Mouse (Mus musculus): ENCODE data around the gene Rnasek. TPM values are rescaled to one million over a fixed set of nuclear protein-coding genes. Genes with fewer than 3 reads are reported as not detected.

The Rnasek gene
- polyA plus RNA-seq, 1 experiment from 2014 or later, result 203 TPM

DNA sequence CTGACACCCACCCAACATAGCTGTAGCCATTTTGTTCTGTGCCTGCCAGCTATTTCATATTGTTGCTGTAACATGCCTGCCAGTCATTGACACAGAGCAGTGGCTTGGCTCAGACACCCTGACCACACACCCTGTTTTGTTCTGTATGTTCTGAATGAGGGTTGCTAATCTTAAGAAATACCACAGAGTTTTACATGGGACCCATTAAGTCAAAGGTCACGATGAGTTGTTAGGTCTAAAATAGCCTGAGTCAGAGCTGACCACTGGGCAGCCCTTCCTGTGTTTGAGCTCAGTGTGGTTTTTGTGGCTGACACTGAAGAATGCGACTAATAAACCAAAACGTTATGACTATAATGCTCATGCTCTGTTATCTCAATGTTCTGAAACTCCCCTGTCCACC, 41.3 kb downstream of the Rnasek start:
- H3K4me3 ChIP-seq (replicated peaks), result no peak overlapping the region
- ATAC-seq (replicated peaks; ENCODE audit: low FRiP score), result no peak
- H3K36me3 ChIP-seq, result no peaks in the 10 kb centered on the region
- no peak overlapping the region for H3K27ac ChIP-seq
- peaks cover 6% of the 10 kb centered on the region; the same call in 1 of the 2 replicates for H3K27me3 ChIP-seq
- H3K9me3 ChIP-seq (replicated peaks), result no peaks in the 10 kb centered on the region; the same call in 1 of the 2 replicates
- H3K4me2 ChIP-seq, result no peak overlapping the region
- H3K9ac ChIP-seq, result no peak overlapping the region
- WGBS, result 86% methylated on average over 3 of the region's 3 CpGs
- H3K4me1 ChIP-seq, result peaks cover 29% of the 10 kb centered on the region

DNA sequence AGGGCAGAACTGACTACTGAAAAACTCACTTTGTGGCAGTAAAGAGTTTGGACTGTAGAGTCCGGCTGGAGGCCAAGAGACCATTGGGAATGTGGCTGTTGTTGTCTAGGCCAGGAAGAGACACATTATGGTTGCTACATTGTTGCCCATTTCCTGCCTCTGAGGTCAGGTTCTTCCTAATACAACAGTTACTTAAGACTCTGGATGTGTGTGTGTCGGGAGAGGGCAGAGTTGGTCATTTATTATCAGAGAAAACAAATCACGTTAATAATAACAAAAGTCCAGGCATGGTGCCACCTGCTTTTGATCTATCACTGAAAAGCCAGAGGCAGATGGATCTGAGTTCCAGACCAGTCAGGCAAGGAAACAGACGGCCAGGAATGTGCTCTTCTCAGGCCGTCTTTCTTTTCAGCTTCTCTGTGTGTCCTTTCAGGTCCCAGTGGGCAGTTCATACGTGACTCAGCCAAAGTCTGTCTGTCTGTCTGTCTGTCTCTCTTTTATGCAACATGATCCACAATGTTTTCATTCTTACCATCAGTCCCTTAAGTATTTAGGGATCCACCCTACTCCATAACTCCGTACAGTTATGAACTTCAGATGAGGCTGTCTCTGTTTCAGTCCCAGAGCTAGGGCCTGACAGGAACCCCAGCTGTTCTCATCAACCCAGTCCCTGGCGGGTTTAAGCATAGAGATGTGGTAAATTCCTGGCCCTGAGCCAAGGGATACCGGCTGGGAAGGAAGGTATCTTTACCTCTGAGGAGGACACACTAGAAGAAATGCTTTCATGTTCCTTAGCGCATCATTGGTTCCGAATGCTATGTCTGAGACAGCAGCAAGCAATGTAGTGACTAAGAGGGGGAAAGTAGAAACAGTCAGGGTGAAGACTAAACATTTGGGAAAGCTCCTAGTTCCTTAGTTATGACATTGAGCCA, 46.0 kb downstream of the Rnasek start:
- ATAC-seq (replicated peaks; ENCODE audit: low FRiP score), result no peak
- WGBS, result 34% methylated on average over 11 of the region's 11 CpGs
- H3K4me1 ChIP-seq, result peaks cover 12% of the 10 kb centered on the region

DNA sequence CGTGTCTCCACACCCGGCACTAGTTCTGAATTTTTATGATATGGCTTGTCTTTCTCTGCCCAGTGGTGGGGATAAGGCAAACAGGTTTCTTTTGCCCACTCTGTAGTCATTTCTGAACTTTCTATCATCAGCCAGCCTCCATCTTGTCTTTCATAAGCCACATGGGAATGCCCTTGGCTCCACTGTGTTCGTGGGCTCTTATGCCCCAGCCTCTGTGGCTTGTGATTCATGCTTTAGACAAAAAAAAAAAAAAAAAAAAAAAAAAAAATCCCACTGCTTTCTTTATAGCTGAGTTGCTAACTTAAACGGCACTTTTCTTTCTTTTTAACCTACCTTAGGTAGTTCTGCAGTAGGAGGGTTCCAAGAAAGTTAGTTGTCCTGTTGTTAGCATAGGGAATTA, 47.5 kb downstream of the Rnasek start:
- no peak overlapping the region for H3K27ac ChIP-seq
- no peak for ATAC-seq (replicated peaks; ENCODE audit: low FRiP score)

More for the DNA sequence above, 46.0 kb downstream of the Rnasek start:
- no peak overlapping the region for H3K4me2 ChIP-seq
- H3K9me3 ChIP-seq (replicated peaks), result no peaks in the 10 kb centered on the region; the same call in 1 of the 2 replicates
- H3K27ac ChIP-seq, result no peak overlapping the region
- H3K4me3 ChIP-seq (replicated peaks), result no peak overlapping the region
- no peak overlapping the region for H3K9ac ChIP-seq
- H3K27me3 ChIP-seq, result peaks cover 3% of the 10 kb centered on the region; the same call in 1 of the 2 replicates
- no peaks in the 10 kb centered on the region for H3K36me3 ChIP-seq

DNA sequence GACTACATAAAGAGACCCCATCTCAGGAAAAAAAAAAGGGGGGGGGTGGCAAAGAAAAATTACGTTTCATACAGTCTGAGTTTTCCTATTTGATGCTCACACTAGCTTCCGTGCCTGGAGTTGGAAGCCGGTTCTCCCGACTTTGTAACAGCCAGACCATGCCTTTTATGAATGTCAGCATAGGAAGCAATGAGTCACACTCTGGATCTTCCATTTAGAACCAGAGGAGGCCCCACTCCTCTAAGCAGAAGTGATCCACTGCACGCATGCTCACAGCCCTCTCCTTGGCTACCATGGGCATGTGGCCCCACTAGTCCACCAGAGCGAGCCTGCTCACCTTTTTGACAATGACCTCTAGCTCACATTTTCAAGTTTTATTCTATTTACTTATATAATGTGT, 48.5 kb downstream of the Rnasek start:
- Histone ChIP-seq H3K27ac (no peak overlapping the region), H3K4me1 (peaks cover 12% of the 10 kb centered on the region), H3K36me3 (no peaks in the 10 kb centered on the region), H3K4me3 (replicated peaks) (no peak overlapping the region), H3K9me3 (replicated peaks) (no peaks in the 10 kb centered on the region; the same call in 1 of the 2 replicates), H3K9ac (no peak overlapping the region), H3K4me2 (no peak overlapping the region), H3K27me3 (peaks cover 2% of the 10 kb centered on the region; the same call in 1 of the 2 replicates)
- 86% methylated on average over 6 of the region's 6 CpGs for WGBS
- no peak for ATAC-seq (replicated peaks; ENCODE audit: low FRiP score)

More for the DNA sequence above, 47.5 kb downstream of the Rnasek start:
- 85% methylated on average over 4 of the region's 4 CpGs for WGBS
- H3K4me1 ChIP-seq, result peaks cover 12% of the 10 kb centered on the region
- H3K36me3 ChIP-seq, result no peaks in the 10 kb centered on the region
- H3K27me3 ChIP-seq, result peaks cover 1% of the 10 kb centered on the region; the same call in 1 of the 2 replicates
- H3K4me3 ChIP-seq (replicated peaks), result no peak overlapping the region
- H3K4me2 ChIP-seq, result no peak overlapping the region
- H3K9ac ChIP-seq, result no peak overlapping the region
- H3K9me3 ChIP-seq (replicated peaks), result no peaks in the 10 kb centered on the region; the same call in 1 of the 2 replicates

DNA sequence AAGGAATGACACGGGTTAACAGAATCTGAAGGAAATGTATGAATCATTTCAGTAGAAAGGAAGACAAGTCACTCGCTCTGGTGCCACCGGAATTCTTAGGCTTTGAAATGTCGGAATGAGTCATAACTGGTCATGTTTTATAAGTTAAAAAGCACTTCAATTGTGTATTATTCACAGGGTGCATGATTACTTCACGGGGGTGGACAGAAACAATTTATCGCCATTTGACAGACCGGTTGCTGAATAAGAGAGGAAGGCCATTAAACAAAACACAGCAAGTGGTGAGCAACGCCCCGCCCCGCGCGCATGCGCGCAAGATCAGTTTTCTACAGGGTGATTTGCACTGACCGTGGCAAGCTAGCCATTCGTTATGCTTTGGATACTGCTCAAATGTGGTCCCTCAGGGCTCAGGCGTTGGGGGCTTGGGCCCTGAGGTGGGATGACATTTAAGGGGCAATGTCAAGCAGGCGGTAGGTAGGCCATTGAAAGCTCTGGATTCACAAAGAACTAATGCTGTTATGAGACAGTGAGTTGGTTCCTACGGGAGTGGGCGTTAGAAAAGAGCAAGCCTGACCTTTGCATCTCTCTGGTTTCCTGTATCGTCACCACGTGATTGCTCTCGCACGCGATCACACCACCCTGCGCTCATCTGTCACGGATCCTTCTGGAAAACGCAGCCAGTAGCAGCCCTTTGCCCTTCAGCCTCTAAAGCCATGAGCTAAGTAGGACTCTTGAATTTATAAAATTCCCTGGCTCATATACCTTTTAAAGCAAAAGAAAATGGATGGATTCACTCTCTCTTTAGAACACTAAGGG, 50.1 kb downstream of the Rnasek start:
- Histone ChIP-seq H3K36me3 (no peaks in the 10 kb centered on the region), H3K9me3 (replicated peaks) (no peaks in the 10 kb centered on the region), H3K4me1 (peaks cover 12% of the 10 kb centered on the region), H3K4me3 (replicated peaks) (no peak overlapping the region), H3K4me2 (no peak overlapping the region), H3K27me3 (peaks cover 3% of the 10 kb centered on the region; the same call in 1 of the 2 replicates), H3K27ac (no peak overlapping the region), H3K9ac (no peak overlapping the region)
- ATAC-seq (replicated peaks; ENCODE audit: low FRiP score), result no peak
- WGBS, result 80% methylated on average over 28 of the region's 28 CpGs

MicroRNAs within 50 kb of the gene (microRNA counts, 519-probe panel; counts per million panel counts)
- microRNA mmu-miR-195, result 31.7 counts per million
- microRNA mmu-miR-497, result 2,417 counts per million, percentile 37 among the panel's probes with 10 or more counts

Small RNA genes lying within 50 kb of the gene (microRNA-seq; reads per million reads assigned to microRNA genes)
- gene Mir195a (536 reads per million, percentile 75 among the genes with 10 or more reads in this experiment), gene Mir497 (not detected), gene Mir497b (not detected)

Other genes starting within 250 kb of the Rnasek start
- gene Gabarap, start 248.7 kb downstream of the Rnasek start, polyA plus RNA-seq (2015; fragmentation: Nextera tagmentation; extraction: Ambion mirVana), result 447 and 450 TPM in 2 replicates
- gene Phf23, start 244.1 kb downstream of the Rnasek start, polyA plus RNA-seq (2015; fragmentation: Nextera tagmentation; extraction: Ambion mirVana), result 75.8 and 78.8 TPM in 2 replicates
- gene Dvl2, start 239.2 kb downstream of the Rnasek start, polyA plus RNA-seq (2015; fragmentation: Nextera tagmentation; extraction: Ambion mirVana), result 38.2 and 43.2 TPM in 2 replicates
- gene Acadvl, start 224.4 kb downstream of the Rnasek start, polyA plus RNA-seq (2015; fragmentation: Nextera tagmentation; extraction: Ambion mirVana), result 78.1 and 83.0 TPM in 2 replicates
- gene Dlg4, start 222.9 kb downstream of the Rnasek start, polyA plus RNA-seq (2015; fragmentation: Nextera tagmentation; extraction: Ambion mirVana), result 12.9 and 15.2 TPM in 2 replicates
- gene Asgr1, start 185.8 kb downstream of the Rnasek start, polyA plus RNA-seq (2015; fragmentation: Nextera tagmentation; extraction: Ambion mirVana), result 1.3 and 2.3 TPM in 2 replicates
- 0.18 and 0.28 TPM in 2 replicates for gene Asgr2, start 147.2 kb downstream of the Rnasek start, polyA plus RNA-seq (2015; fragmentation: Nextera tagmentation; extraction: Ambion mirVana)
- gene Mgl2, start 109.5 kb downstream of the Rnasek start, polyA plus RNA-seq (2015; fragmentation: Nextera tagmentation; extraction: Ambion mirVana), result 0.27 and 0.31 TPM in 2 replicates
- gene Clec10a, start 83.6 kb downstream of the Rnasek start, polyA plus RNA-seq (2015; fragmentation: Nextera tagmentation; extraction: Ambion mirVana), result 1.8 TPM in 1 of 2 replicates, not detected in the other
- 4.3 and 5.8 TPM in 2 replicates for gene Slc16a11, start 27.1 kb downstream of the Rnasek start, polyA plus RNA-seq (2015; fragmentation: Nextera tagmentation; extraction: Ambion mirVana)
- 13.3 TPM in 2 replicates for gene Slc16a13, start 18.8 kb downstream of the Rnasek start, polyA plus RNA-seq (2015; fragmentation: Nextera tagmentation; extraction: Ambion mirVana)
- gene Bcl6b, start 10.0 kb downstream of the Rnasek start, polyA plus RNA-seq (2015; fragmentation: Nextera tagmentation; extraction: Ambion mirVana), result 26.9 and 28.4 TPM in 2 replicates
- 178 and 179 TPM in 2 replicates for gene 0610010K14Rik, start 1.9 kb downstream of the Rnasek start, polyA plus RNA-seq (2015; fragmentation: Nextera tagmentation; extraction: Ambion mirVana)
- 10.4 and 13.0 TPM in 2 replicates for gene Gm21988, start within 50 bp of the Rnasek start, polyA plus RNA-seq (2015; fragmentation: Nextera tagmentation; extraction: Ambion mirVana)
- gene Alox12, start 15.5 kb upstream of the Rnasek start, polyA plus RNA-seq (2015; fragmentation: Nextera tagmentation; extraction: Ambion mirVana), result 5.5 and 6.2 TPM in 2 replicates
- not detected in 2 replicates for gene Alox12e, start 82.8 kb upstream of the Rnasek start, polyA plus RNA-seq (2015; fragmentation: Nextera tagmentation; extraction: Ambion mirVana)
- 1.1 and 2.0 TPM in 2 replicates for gene Alox15, start 112.2 kb upstream of the Rnasek start, polyA plus RNA-seq (2015; fragmentation: Nextera tagmentation; extraction: Ambion mirVana)
- 40.1 and 42.1 TPM in 2 replicates for gene Pelp1, start 170.2 kb upstream of the Rnasek start, polyA plus RNA-seq (2015; fragmentation: Nextera tagmentation; extraction: Ambion mirVana)
- gene Arrb2, start 192.8 kb upstream of the Rnasek start, polyA plus RNA-seq (2015; fragmentation: Nextera tagmentation; extraction: Ambion mirVana), result 15.4 and 15.5 TPM in 2 replicates
- 38.8 and 42.0 TPM in 2 replicates for gene Med11, start 212.1 kb upstream of the Rnasek start, polyA plus RNA-seq (2015; fragmentation: Nextera tagmentation; extraction: Ambion mirVana)
- gene Zmynd15, start 219.6 kb upstream of the Rnasek start, polyA plus RNA-seq (2015; fragmentation: Nextera tagmentation; extraction: Ambion mirVana), result 0.63 and 0.66 TPM in 2 replicates
- 6.0 and 6.9 TPM in 2 replicates for gene Cxcl16, start 220.1 kb upstream of the Rnasek start, polyA plus RNA-seq (2015; fragmentation: Nextera tagmentation; extraction: Ambion mirVana)

Data from kidney, embryonic 15.5 days (tissue).